Mouse (Mus musculus) kidney, adult 2 months (tissue): ENCODE measurements around the gene C1ql4.

Experiments
- CTCF ChIP-seq: fragments of 200-500 bp; conservative IDR thresholded peaks from 2 replicates; pipeline ENCODE4 v1.5.1; 2011; ENCODE audit warnings: low read depth, mild to moderate bottlenecking, control low read depth, low read length, moderate library complexity, mixed read lengths; ENCODE audit not compliant: insufficient read depth, insufficient read length
- POLR2A ChIP-seq: fragments of 200-500 bp; IDR thresholded peaks from one replicate; pipeline ENCODE4 v1.6.1; 2011; ENCODE audit warnings: low read depth, low read length, control low read depth

- TF ChIP-seq POLR2A (no peak), CTCF (no peak)
Measured at GRCm38 (mm10) chr15:99097840-99098492, 10.3 kb upstream of the C1ql4 start.
